Mouse (Mus musculus): ENCODE measurements around the gene Akap5.

DNA sequence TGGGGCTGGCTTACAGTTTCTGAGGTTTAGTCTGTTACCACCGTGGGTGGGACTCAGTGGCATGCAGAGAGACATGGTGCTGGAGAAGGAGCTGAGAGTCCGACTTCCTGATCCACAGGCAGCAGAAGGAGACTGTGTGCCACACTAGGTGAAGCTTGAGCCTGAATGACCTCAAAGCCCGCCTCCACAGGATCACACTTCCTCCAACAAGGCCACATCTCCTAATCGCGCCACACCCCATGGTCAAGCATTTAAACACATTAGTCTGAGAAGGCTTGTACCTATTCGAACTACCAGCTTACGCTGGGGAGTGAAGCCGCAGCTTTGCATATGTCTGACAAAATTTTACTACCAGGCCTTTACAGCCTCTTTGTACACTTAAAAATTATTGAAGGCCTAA, 19.6 kb upstream of the Akap5 start:
- TF ChIP-seq CTCF (IDR thresholded peaks at IDR 0.05; ENCODE audit: low read depth) (no peak), EP300 (IDR thresholded peaks at IDR 0.05; ENCODE audit: low read depth) (no peak)
